Mouse (Mus musculus) cerebellum, adult 9-11 months (tissue): ENCODE measurements around the gene Slc15a5.

Experiments used
- DNase-seq: peaks from one replicate; pipeline ENCODE4 v3.0.0; 2022

Slc15a5 gene

GRCm38 (mm10) chr6:137960023-137960778 lies 119.5 kb downstream of the Slc15a5 start:
- no peak for DNase-seq

- no peak for DNase-seq
Measured at GRCm38 (mm10) chr6:137957630-137958029, 122.1 kb downstream of the Slc15a5 start.

- DNase-seq: no peak
Measured at GRCm38 (mm10) chr6:137956783-137957429, 122.8 kb downstream of the Slc15a5 start.

GRCm38 (mm10) chr6:137946520-137946919 lies 133.2 kb downstream of the Slc15a5 start:
- no peak for DNase-seq

GRCm38 (mm10) chr6:137940374-137941218 lies 139.1 kb downstream of the Slc15a5 start:
- no peak for DNase-seq

GRCm38 (mm10) chr6:137937541-137937940 lies 142.2 kb downstream of the Slc15a5 start:
- DNase-seq: no peak

GRCm38 (mm10) chr6:137936268-137936667 lies 143.4 kb downstream of the Slc15a5 start:
- DNase-seq: no peak

- no peak for DNase-seq
Measured at GRCm38 (mm10) chr6:137935857-137936256, 143.9 kb downstream of the Slc15a5 start.

GRCm38 (mm10) chr6:137935341-137935740 lies 144.4 kb downstream of the Slc15a5 start:
- DNase-seq: no peak

- DNase-seq: peak; percentile 3
Measured at GRCm38 (mm10) chr6:137934545-137935298, 145.0 kb downstream of the Slc15a5 start.
